Mouse (Mus musculus) neural tube, embryonic 10.5 days (tissue): ENCODE measurements around the gene Wdr24.

Experiments
- DNase-seq: peaks from one replicate; pipeline ENCODE4 v3.0.0-alpha.2; 2017; ENCODE audit warnings: low spot score; ENCODE audit errors: extremely low spot score

The Wdr24 gene

GRCm38 (mm10) chr17:25831451-25832281 lies 8.2 kb downstream of the Wdr24 start:
- peak; percentile 33 for DNase-seq

GRCm38 (mm10) chr17:25832436-25833290 lies 9.2 kb downstream of the Wdr24 start:
- peak; percentile 100 for DNase-seq

GRCm38 (mm10) chr17:25833291-25833663 lies 9.8 kb downstream of the Wdr24 start, which contains the start of gene Stub1:
Gene Stub1 (minus strand): TSS chr17:25833404.
- no peak for DNase-seq

GRCm38 (mm10) chr17:25833961-25834594 lies 10.7 kb downstream of the Wdr24 start:
- DNase-seq = no peak

GRCm38 (mm10) chr17:25834595-25835222 lies 11.3 kb downstream of the Wdr24 start:
- no peak for DNase-seq

GRCm38 (mm10) chr17:25835301-25835700 lies 11.9 kb downstream of the Wdr24 start:
- no peak for DNase-seq

GRCm38 (mm10) chr17:25835816-25836215 lies 12.4 kb downstream of the Wdr24 start:
- DNase-seq = no peak

- DNase-seq = peak; percentile 35
Measured at GRCm38 (mm10) chr17:25836397-25837075, 13.1 kb downstream of the Wdr24 start.

GRCm38 (mm10) chr17:25837076-25837410 lies 13.6 kb downstream of the Wdr24 start, which contains the start of gene Rhbdl1:
Gene Rhbdl1 (minus strand): TSS chr17:25837295.
- peak; percentile 61 for DNase-seq

GRCm38 (mm10) chr17:25837533-25837932 lies 14.1 kb downstream of the Wdr24 start:
- no peak for DNase-seq

GRCm38 (mm10) chr17:25838904-25839303 lies 15.5 kb downstream of the Wdr24 start:
- DNase-seq = no peak

- no peak for DNase-seq
Measured at GRCm38 (mm10) chr17:25839455-25840235, 16.2 kb downstream of the Wdr24 start.

- no peak for DNase-seq
Measured at GRCm38 (mm10) chr17:25840519-25840918, 17.1 kb downstream of the Wdr24 start.

GRCm38 (mm10) chr17:25841117-25841880 lies 17.9 kb downstream of the Wdr24 start, which contains the start of gene Gm20683:
Gene Gm20683 (minus strand): TSS chr17:25841763.
- DNase-seq = no peak

GRCm38 (mm10) chr17:25842509-25842908 lies 19.1 kb downstream of the Wdr24 start:
- no peak for DNase-seq

- DNase-seq = no peak
Measured at GRCm38 (mm10) chr17:25843122-25843521, 19.7 kb downstream of the Wdr24 start.

- no peak for DNase-seq
Measured at GRCm38 (mm10) chr17:25843636-25844395, 20.4 kb downstream of the Wdr24 start.

- peak; percentile 94 for DNase-seq
Measured at GRCm38 (mm10) chr17:25844396-25844901, 21.0 kb downstream of the Wdr24 start, which contains the start of gene Rhot2. Gene Rhot2 (minus strand): TSS chr17:25844851.
